Mouse (Mus musculus) cerebellum, adult 9-10 months (tissue): ENCODE measurements at regions not wholly inside any gene's neighbourhood (a gene's known extent, or its start where the extent isn't known, plus 50 kb on each side); places are given as distances from the start of the nearest gene placed in this dataset.
A peak's percentile ranks its signal among the peaks of the same experiment; 100 is the strongest.
"Not testable (repeated sequence)": the region's sequence is repeated elsewhere in the genome, so short reads cannot be mapped to it uniquely, and the experiment has no call there.

Experiments
- DNase-seq: peaks from one replicate; pipeline ENCODE4 v3.0.0; 2022

- no peak for DNase-seq
Observed at GRCm38 (mm10) chr3:81750164-81750563, 182.2 kb upstream of the Ctso start.

- no peak for DNase-seq
Observed at GRCm38 (mm10) chr3:81752955-81753354, 179.4 kb upstream of the Ctso start.

- DNase-seq: no peak
Observed at GRCm38 (mm10) chr3:81760383-81760782, 172.0 kb upstream of the Ctso start.

GRCm38 (mm10) chr3:81760914-81761313, 171.5 kb upstream of the Ctso start:
- no peak for DNase-seq

GRCm38 (mm10) chr3:81771812-81772211, 160.6 kb upstream of the Ctso start:
- DNase-seq: no peak

- no peak for DNase-seq
Observed at GRCm38 (mm10) chr3:81773012-81773411, 159.4 kb upstream of the Ctso start.

- DNase-seq: no peak
Observed at GRCm38 (mm10) chr3:81782081-81782480, 150.3 kb upstream of the Ctso start.

- DNase-seq: peak; percentile 8
Observed at GRCm38 (mm10) chr3:81782921-81783541, 149.4 kb upstream of the Ctso start.

- no peak for DNase-seq
Observed at GRCm38 (mm10) chr3:81788915-81789314, 143.5 kb upstream of the Ctso start.

- no peak for DNase-seq
Observed at GRCm38 (mm10) chr3:81789664-81790063, 142.7 kb upstream of the Ctso start.

GRCm38 (mm10) chr3:81802096-81802495, 130.3 kb upstream of the Ctso start:
- no peak for DNase-seq

- DNase-seq: no peak
Observed at GRCm38 (mm10) chr3:81805745-81806144, 126.7 kb upstream of the Ctso start.

- no peak for DNase-seq
Observed at GRCm38 (mm10) chr3:81809604-81810003, 122.8 kb upstream of the Ctso start.

- DNase-seq: no peak
Observed at GRCm38 (mm10) chr3:81820304-81820703, 112.1 kb upstream of the Ctso start.

GRCm38 (mm10) chr3:81829525-81829924, 102.9 kb upstream of the Ctso start:
- no peak for DNase-seq

- DNase-seq: no peak
Observed at GRCm38 (mm10) chr3:81829966-81830599, 102.3 kb upstream of the Ctso start.

GRCm38 (mm10) chr3:81835380-81836157, 96.8 kb upstream of the Ctso start:
- DNase-seq: no peak

GRCm38 (mm10) chr3:81836478-81836877, 95.9 kb upstream of the Ctso start:
- DNase-seq: no peak

GRCm38 (mm10) chr3:81838121-81838520, 94.3 kb upstream of the Ctso start:
- not testable (repeated sequence) for DNase-seq

GRCm38 (mm10) chr3:81864487-81864886, 67.9 kb upstream of the Ctso start:
- DNase-seq: no peak
